Mouse (Mus musculus) heart, embryonic 11.5 days (tissue): Measurements from ENCODE around the gene Vkorc1. TPM values are rescaled to one million over a fixed set of nuclear protein-coding genes. Genes with fewer than 3 reads are reported as not detected.

ENCODE experiments used
- ATAC-seq: fragments of 200-750 bp; cut with Nextera tagmentation; replicated peaks from 2 replicates; pipeline ENCODE4 v1.8.0; 2017; ENCODE audit warnings: moderate library complexity; ENCODE audit not compliant: insufficient number of reproducible peaks, low FRiP score, low TSS enrichment
- H3K27ac ChIP-seq: fragments of 300-500 bp; sonication (generic); 2 replicates; pipeline ENCODE4 v1.5.1; 2014; ENCODE audit warnings: mild to moderate bottlenecking, low read depth, low read length
- H3K27me3 ChIP-seq: fragments of 300-500 bp; sonication (generic); 2 replicates; pipeline ENCODE4 v1.6.1; 2014; ENCODE audit warnings: mild to moderate bottlenecking, low read length, mixed read lengths; ENCODE audit not compliant: control insufficient read depth, insufficient read depth
- H3K36me3 ChIP-seq: fragments of 300-500 bp; sonication (generic); 2 replicates; pipeline ENCODE4 v1.6.1; 2014; ENCODE audit warnings: mild to moderate bottlenecking, low read length, moderate library complexity, mixed read lengths; ENCODE audit not compliant: control insufficient read depth, insufficient read depth
- H3K4me1 ChIP-seq: fragments of 300-500 bp; sonication (generic); 2 replicates; pipeline ENCODE4 v1.6.1; 2014; ENCODE audit warnings: low read length; ENCODE audit not compliant: control insufficient read depth, insufficient read depth
- H3K4me2 ChIP-seq: fragments of 300-500 bp; sonication (generic); 2 replicates; pipeline ENCODE4 v1.6.1; 2014; ENCODE audit warnings: mild to moderate bottlenecking, moderate library complexity
- H3K4me3 ChIP-seq: fragments of 300-500 bp; sonication (generic); 2 replicates; pipeline ENCODE4 v1.5.1; 2014; ENCODE audit warnings: low read depth, low read length
- H3K9ac ChIP-seq: fragments of 300-500 bp; sonication (generic); 2 replicates; pipeline ENCODE4 v1.6.1; 2014; ENCODE audit warnings: mild to moderate bottlenecking, low read depth, low read length, moderate library complexity
- H3K9me3 ChIP-seq: fragments of 300-500 bp; sonication (generic); replicated peaks from 2 replicates; pipeline ENCODE4 v1.6.1; 2016; ENCODE audit warnings: low read length; ENCODE audit not compliant: control insufficient read depth
- WGBS: fragments of 180-500 bp; shearing (Covaris S2); extraction: QIAGEN DNeasy Blood & Tissue Kit; methylation state at CpG from one replicate; pipeline ENCODE4 v1.1.7; 2014; ENCODE audit not compliant: insufficient replicate concordance; 5-methylcytosine and 5-hydroxymethylcytosine counted together
- polyA plus RNA-seq: library from polyadenylated mRNA; unstranded; fragments of >200 nt; fragmentation: Nextera tagmentation; extraction: Ambion mirVana; gene quantifications from 2 replicates; pipeline ENCODE4 v1.2.1, GENCODE M21; 2014

Gene Vkorc1
- polyA plus RNA-seq, 1 experiment from 2014 or later = 98.7 TPM

DNA sequence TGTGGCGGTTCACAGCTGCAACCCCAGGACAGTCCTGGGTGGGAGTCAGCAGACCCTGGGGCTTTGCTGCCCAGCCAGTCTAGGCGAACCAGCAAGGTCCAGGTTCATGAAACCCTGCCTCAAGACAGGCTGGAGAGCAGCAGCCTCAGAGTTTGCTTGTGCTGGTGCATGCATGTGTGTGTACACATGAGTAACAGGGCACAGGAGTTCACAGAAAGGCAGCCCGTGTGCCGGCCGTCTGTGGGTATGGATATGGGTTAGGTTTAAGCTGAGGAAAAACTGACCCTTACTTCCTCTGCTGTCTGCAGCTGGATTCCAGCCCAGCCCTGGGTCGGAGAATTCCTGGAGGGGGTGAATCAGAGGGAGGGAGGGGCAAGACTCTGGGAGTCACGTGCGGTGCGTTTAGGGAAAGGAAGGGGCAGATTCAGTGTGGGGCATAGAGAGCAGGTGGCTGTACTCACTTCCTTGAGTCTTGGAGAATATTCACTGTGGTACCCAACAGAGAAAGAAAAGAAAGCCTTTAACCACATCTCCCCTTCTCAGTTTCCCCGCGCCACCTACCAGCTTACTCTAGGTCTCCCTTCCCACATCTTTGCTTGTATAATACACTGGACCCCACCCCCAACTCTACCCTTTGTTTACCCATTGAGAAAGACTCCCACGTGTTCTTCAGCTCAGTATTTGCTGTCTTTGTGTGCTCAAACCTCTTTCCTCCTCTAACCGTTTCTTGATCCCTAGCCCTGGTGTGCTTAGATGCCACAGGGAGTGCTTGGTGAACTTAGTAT lies 36.1 kb upstream of the Vkorc1 start:
- Histone ChIP-seq H3K4me3 (no peak overlapping the region), H3K36me3 (no peaks in the 10 kb centered on the region), H3K9me3 (no peaks in the 10 kb centered on the region), H3K27ac (no peak overlapping the region), H3K4me2 (no peak overlapping the region), H3K27me3 (peaks cover 17% of the 10 kb centered on the region), H3K9ac (no peak overlapping the region; the same call in 1 of the 2 replicates), H3K4me1 (peaks cover 7% of the 10 kb centered on the region; the same call in 1 of the 2 replicates)
- no peak for ATAC-seq
- 40% methylated on average over 13 of the region's 13 CpGs for WGBS

DNA sequence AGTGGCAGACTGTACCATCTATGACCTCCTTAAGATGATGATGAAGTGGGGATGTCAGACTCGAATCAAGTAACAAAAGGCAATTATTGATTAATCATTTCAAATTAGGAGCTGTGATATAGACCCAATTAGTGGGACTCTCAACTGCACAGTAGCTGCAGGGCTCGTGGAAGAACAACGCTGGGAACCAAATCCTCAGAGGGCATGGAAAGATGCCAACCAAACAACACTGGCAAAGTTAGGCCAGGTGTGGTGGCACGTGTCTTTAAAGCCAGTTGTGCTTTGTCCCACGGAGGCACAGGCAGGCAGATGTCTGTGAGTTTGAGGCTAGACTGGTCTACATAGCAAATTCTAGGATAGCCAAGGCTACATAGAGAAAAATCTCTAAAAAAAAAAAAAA lies 35.2 kb upstream of the Vkorc1 start:
- Histone ChIP-seq H3K4me1 (0 out of 2 replicates have a peak, but pooled peaks cover 3% of the 10 kb centered on the region), H3K36me3 (no peaks in the 10 kb centered on the region), H3K4me3 (no peak overlapping the region), H3K27ac (no peak overlapping the region), H3K4me2 (no peak overlapping the region), H3K9me3 (no peaks in the 10 kb centered on the region), H3K27me3 (peaks cover 17% of the 10 kb centered on the region), H3K9ac (no peak overlapping the region)
- ATAC-seq = no peak
- WGBS = 80% methylated on average over 5 of the region's 5 CpGs

DNA sequence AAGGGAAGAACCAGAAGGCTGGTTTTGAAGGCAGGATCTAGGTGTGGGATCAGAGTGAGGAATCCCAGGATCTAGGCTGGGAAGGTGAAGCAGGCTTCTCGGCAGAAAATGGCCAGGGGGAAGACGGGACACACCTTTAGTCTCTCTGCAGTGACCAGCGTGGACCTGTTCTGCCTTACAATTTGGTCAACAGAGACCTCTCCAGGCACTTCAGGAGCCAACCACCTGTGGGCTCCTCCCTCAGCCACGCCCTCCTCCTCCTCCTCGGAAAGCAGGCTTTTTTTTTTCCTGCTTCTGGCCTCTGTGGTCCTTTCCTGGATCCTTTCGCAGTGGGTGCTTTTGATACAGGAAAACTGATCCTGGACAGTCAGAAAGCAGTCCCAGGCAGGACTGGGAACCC lies 34.5 kb upstream of the Vkorc1 start, which contains the start of gene Prss8:
TSS of gene Prss8 (minus strand) at position 182 of the 400 bp plus-strand sequence.
- no peaks in the 10 kb centered on the region for H3K36me3 ChIP-seq
- H3K27ac ChIP-seq = no peak within 1 kb of the TSS
- H3K9me3 ChIP-seq = no peaks in the 10 kb centered on the region
- H3K4me2 ChIP-seq = peak within 1 kb of the TSS; percentile 56
- H3K9ac ChIP-seq = peak within 1 kb of the TSS; percentile 40
- H3K4me3 ChIP-seq = peak within 1 kb of the TSS; percentile 24
- ATAC-seq = no peak
- WGBS = 11% methylated on average over 6 of the region's 6 CpGs
- 0 out of 2 replicates have a peak, but pooled peaks cover 3% of the 10 kb centered on the region for H3K4me1 ChIP-seq
- H3K27me3 ChIP-seq = peaks cover 17% of the 10 kb centered on the region

DNA sequence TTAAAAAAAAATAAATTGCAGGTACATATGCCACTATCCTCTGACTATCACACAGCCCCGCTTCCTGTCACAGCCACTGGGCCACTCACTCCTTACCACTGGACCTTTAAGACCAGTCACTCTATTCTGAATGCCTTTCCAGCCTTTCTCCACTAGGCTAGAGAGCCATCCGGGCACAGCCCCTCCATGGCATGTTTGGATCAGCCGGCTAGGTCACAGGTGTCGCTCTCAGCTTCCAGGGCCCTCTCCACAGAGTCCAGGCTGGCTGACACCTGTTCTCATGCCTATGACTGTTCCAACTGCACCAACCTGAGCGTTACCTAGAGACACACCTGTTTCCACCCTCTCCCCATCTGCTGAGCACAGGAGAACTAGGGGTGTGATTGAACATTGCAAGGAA lies 33.2 kb upstream of the Vkorc1 start:
- Histone ChIP-seq H3K27me3 (peaks cover 17% of the 10 kb centered on the region), H3K4me2 (peak overlapping the region; percentile 56), H3K9me3 (no peaks in the 10 kb centered on the region), H3K27ac (no peak overlapping the region), H3K36me3 (no peaks in the 10 kb centered on the region), H3K4me1 (0 out of 2 replicates have a peak, but pooled peaks cover 3% of the 10 kb centered on the region), H3K4me3 (peak overlapping the region; percentile 24; the same call in 1 of the 2 replicates), H3K9ac (no peak overlapping the region)
- no peak for ATAC-seq
- 35% methylated on average over 5 of the region's 5 CpGs for WGBS

DNA sequence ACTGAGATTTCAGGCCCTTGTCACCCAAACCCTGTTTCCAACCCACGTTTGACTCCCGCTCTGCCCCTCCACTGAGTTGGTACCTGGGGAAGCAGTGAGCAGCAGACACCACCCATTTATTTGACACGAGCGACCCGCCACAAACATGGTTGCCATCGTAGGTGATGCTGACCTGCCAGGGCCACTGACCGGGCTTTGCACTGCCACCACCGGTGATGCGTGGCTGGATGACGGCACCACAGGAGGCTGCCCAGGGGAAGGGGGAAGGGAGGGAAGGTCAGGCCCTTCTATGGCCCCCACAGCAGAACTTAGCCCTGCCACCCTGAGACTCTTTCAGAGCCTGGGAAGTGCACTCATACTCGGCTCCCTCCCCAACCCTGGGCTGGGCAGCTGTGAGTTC lies 32.3 kb upstream of the Vkorc1 start:
- no peak overlapping the region for H3K4me2 ChIP-seq
- no peaks in the 10 kb centered on the region for H3K9me3 ChIP-seq
- H3K36me3 ChIP-seq = no peaks in the 10 kb centered on the region
- H3K4me1 ChIP-seq = 0 out of 2 replicates have a peak, but pooled peaks cover 3% of the 10 kb centered on the region
- no peak overlapping the region for H3K9ac ChIP-seq
- H3K4me3 ChIP-seq = no peak overlapping the region
- ATAC-seq = no peak
- WGBS = 84% methylated on average over 11 of the region's 11 CpGs
- H3K27ac ChIP-seq = no peak overlapping the region
- peaks cover 17% of the 10 kb centered on the region for H3K27me3 ChIP-seq

DNA sequence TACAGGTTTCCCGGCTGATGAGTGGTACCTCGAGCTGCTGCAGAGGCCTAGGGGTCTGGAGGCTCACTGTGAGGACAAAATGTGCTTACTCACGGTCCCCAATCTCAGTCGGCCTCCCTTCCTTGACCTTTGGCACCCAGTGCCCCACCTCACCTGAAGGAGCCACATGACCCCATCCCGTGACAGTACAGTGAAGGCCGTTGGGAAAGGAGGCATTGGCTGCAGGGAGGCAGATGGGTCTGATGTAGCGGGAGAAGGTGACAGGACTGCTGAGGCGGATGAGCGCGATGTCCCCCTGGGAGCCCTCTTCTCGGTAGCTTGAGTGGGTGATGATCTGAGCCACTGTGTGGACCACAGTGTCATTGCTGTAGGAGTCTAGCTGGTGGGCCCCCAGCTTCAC lies 31.4 kb upstream of the Vkorc1 start:
- no peak for ATAC-seq

DNA sequence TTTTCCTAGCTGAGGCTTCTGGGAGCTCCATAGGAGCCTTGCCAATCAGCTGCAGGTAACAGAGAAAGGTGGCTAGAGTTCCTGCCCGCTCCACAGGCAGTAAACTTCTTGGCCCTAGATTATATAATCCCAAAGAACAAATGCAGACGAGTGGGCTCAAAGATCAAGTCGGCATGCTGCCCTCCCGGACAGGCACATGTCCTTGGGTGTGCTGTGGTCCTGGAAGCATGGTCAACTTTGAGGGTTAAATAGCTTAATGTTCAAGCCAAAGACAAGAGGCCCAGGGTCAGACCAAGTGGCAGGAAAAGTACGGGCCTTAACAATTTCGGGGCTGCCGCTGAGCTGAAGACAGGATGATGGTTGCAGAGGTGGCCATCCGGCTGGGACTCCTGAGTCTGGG lies 30.6 kb upstream of the Vkorc1 start:
- Histone ChIP-seq H3K9me3 (no peaks in the 10 kb centered on the region), H3K27ac (no peak overlapping the region), H3K27me3 (peaks cover 17% of the 10 kb centered on the region), H3K4me2 (no peak overlapping the region), H3K4me3 (no peak overlapping the region), H3K4me1 (0 out of 2 replicates have a peak, but pooled peaks cover 3% of the 10 kb centered on the region), H3K9ac (no peak overlapping the region), H3K36me3 (no peaks in the 10 kb centered on the region)
- WGBS = 84% methylated on average over 8 of the region's 8 CpGs
- ATAC-seq = no peak

More for the DNA sequence above, 31.4 kb upstream of the Vkorc1 start:
- Histone ChIP-seq H3K9me3 (no peaks in the 10 kb centered on the region), H3K9ac (no peak overlapping the region), H3K27me3 (peaks cover 17% of the 10 kb centered on the region), H3K27ac (no peak overlapping the region), H3K4me3 (no peak overlapping the region), H3K4me1 (0 out of 2 replicates have a peak, but pooled peaks cover 3% of the 10 kb centered on the region), H3K4me2 (no peak overlapping the region), H3K36me3 (no peaks in the 10 kb centered on the region)
- WGBS = 81% methylated on average over 11 of the region's 11 CpGs

DNA sequence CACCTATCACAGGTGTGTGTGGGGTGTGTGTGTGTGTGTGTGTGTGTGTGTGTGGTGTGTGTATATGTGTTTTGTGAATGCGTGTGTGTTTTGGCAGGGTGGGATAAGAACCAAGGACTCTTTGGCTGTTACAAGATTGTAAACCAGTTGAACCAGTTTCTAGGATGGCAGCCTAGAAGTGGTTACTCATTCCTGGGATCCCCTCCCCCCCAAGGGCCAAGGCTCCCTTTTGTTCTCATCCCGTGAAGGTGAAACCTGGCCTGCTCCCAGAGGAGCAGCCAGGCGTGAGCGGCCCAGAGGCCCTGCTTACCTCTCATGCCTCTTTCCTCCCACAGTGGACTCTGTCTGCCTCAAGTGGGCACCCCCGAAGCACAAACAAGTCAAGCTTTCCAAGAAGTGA lies 29.8 kb upstream of the Vkorc1 start:
- H3K27me3 ChIP-seq = peaks cover 15% of the 10 kb centered on the region
- H3K9ac ChIP-seq = no peak overlapping the region
- WGBS = 82% methylated on average over 5 of the region's 5 CpGs
- H3K9me3 ChIP-seq = no peaks in the 10 kb centered on the region
- H3K4me2 ChIP-seq = no peak overlapping the region
- H3K27ac ChIP-seq = no peak overlapping the region
- H3K36me3 ChIP-seq = no peaks in the 10 kb centered on the region
- no peak overlapping the region for H3K4me3 ChIP-seq
- no peak for ATAC-seq
- H3K4me1 ChIP-seq = 0 out of 2 replicates have a peak, but pooled peaks cover 3% of the 10 kb centered on the region
